Mouse (Mus musculus) embryonic facial prominence, embryonic 15.5 days (tissue): ENCODE measurements at regions not wholly inside any gene's neighbourhood (a gene's known extent, or its start where the extent isn't known, plus 50 kb on each side); places are given as distances from the start of the nearest gene placed in this dataset.

Experiments
- ATAC-seq: fragments of 200-750 bp; cut with Nextera tagmentation; 2 replicates; pipeline ENCODE4 v1.8.0; 2017; ENCODE audit warnings: low read depth, moderate TSS enrichment; ENCODE audit not compliant: insufficient number of reproducible peaks, low FRiP score, low TSS enrichment
- H3K27ac ChIP-seq: fragments of 300-500 bp; sonication (generic); replicated peaks from 2 replicates; pipeline ENCODE4 v1.5.1; 2015; ENCODE audit warnings: mild to moderate bottlenecking, inconsistent platforms
- H3K27me3 ChIP-seq: fragments of 300-500 bp; sonication (generic); 2 replicates; pipeline ENCODE4 v1.6.1; 2015; ENCODE audit warnings: inconsistent platforms
- H3K36me3 ChIP-seq: fragments of 300-500 bp; sonication (generic); 2 replicates; pipeline ENCODE4 v1.6.1; 2015; ENCODE audit warnings: mild to moderate bottlenecking, inconsistent platforms
- H3K4me1 ChIP-seq: fragments of 300-500 bp; sonication (generic); 2 replicates; pipeline ENCODE4 v1.6.1; 2015; ENCODE audit warnings: inconsistent platforms
- H3K4me2 ChIP-seq: fragments of 300-500 bp; sonication (generic); replicated peaks from 2 replicates; pipeline ENCODE4 v1.6.1; 2015; ENCODE audit warnings: mild to moderate bottlenecking, inconsistent platforms
- H3K4me3 ChIP-seq: fragments of 300-500 bp; sonication (generic); replicated peaks from 2 replicates; pipeline ENCODE4 v1.5.1; 2015; ENCODE audit warnings: mild to moderate bottlenecking, inconsistent platforms
- H3K9ac ChIP-seq: fragments of 300-500 bp; sonication (generic); 2 replicates; pipeline ENCODE4 v1.6.1; 2015; ENCODE audit warnings: inconsistent platforms
- H3K9me3 ChIP-seq: fragments of 300-500 bp; sonication (generic); replicated peaks from 2 replicates; pipeline ENCODE4 v1.6.1; 2016; ENCODE audit warnings: inconsistent platforms
- WGBS: fragments of 180-500 bp; shearing (Covaris S2); methylation state at CpG from one replicate; pipeline ENCODE4 v1.1.7; 2015; 5-methylcytosine and 5-hydroxymethylcytosine counted together

DNA sequence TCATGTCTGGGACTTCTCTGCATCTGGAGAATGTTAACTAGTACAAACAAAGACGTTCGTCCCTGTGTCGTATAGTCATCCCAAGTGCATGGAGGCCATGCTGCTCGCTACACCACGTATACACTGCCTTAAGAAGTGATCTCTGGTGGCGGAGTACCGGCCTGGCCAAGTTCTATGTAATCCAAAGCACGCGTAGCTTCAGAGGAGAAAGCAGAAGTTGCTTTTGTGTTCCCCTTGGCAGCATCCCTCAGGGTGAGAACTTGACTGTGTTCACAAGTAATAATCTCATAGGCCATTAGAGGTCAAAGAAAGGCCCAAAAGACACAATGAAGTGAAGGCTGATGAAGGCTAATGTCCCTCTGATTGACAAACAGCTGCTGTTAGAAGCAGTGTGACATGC, 221.7 kb upstream of the Nr4a3 start:
- WGBS, result 74% methylated on average over 9 of the region's 9 CpGs
- H3K36me3 ChIP-seq, result no peaks in the 10 kb centered on the region
- no peak for ATAC-seq

DNA sequence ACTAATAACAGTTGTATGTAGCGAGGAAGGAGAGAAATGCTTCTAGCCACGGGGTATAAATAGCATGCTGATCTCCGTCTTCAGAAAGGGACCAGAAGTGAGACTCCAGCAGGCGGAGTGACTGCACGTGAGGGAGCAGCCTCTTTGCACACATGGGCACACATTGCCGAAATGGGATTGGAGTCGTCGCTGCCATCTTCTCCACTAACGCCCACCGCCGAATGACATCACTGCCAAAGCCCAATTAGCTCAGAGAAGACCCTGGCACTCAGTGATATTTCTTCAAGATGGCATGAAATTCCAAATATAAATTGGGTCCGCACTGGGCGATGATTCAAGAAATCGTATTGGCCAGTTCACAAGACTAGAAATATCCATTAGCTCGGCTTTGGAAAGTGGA, 220.9 kb upstream of the Nr4a3 start:
- no peak for ATAC-seq
- Histone ChIP-seq H3K9ac (no peak overlapping the region), H3K4me3 (no peak overlapping the region), H3K27ac (no peak overlapping the region), H3K36me3 (no peaks in the 10 kb centered on the region), H3K9me3 (no peaks in the 10 kb centered on the region), H3K27me3 (no peaks in the 10 kb centered on the region), H3K4me2 (no peak overlapping the region), H3K4me1 (no peaks in the 10 kb centered on the region)
- 81% methylated on average over 15 of the region's 15 CpGs for WGBS

More for the DNA sequence above, 221.7 kb upstream of the Nr4a3 start:
- Histone ChIP-seq H3K4me1 (no peaks in the 10 kb centered on the region), H3K4me2 (no peak overlapping the region), H3K9me3 (no peaks in the 10 kb centered on the region), H3K27ac (no peak overlapping the region), H3K27me3 (no peaks in the 10 kb centered on the region), H3K4me3 (no peak overlapping the region), H3K9ac (no peak overlapping the region)

DNA sequence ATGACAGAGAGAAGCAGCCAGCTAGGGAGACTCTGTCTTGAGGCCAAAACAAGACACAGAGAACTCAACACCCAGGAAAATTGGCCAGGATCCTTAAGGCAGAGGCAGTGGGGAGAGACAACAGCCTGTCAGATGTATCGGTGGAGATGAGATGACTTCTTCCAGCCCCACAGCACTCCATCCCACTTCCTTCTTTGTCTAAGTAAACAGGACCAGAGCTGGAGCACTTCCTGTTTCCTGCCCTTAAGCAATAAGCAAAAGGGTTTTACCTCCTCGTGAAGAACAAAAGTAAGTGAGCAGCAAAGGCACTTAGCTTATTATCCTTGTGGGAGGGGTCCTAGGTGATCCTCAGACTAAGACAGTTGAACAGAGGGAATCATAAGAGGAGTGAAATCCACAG, 212.0 kb upstream of the Nr4a3 start:
- H3K4me2 ChIP-seq, result no peak overlapping the region
- H3K9ac ChIP-seq, result no peak overlapping the region
- H3K4me1 ChIP-seq, result no peaks in the 10 kb centered on the region
- WGBS, result 34% methylated on average over 2 of the region's 2 CpGs
- no peak for ATAC-seq
- no peaks in the 10 kb centered on the region for H3K9me3 ChIP-seq
- no peaks in the 10 kb centered on the region for H3K36me3 ChIP-seq
- no peak overlapping the region for H3K27ac ChIP-seq
- no peak overlapping the region for H3K4me3 ChIP-seq
- no peaks in the 10 kb centered on the region for H3K27me3 ChIP-seq

DNA sequence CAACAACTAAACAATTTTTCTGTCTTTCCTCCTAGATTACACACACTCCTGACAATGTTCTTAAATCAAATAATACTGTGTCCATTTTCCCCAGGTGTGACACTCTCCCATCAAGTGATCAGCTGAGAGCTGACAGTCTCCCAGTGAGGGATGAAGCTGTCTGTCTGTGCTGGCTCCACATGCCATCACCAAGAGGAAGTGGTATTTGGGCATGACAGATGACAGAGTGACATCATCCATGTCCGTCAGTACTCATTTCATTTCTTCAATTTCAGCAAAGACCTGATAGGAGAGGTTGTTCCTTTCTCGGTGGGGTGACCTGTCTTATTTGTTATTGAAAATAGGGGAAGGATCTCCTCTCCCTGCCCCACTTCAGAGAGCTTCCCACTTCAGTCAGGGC, 206.5 kb upstream of the Nr4a3 start:
- H3K27ac ChIP-seq, result no peak overlapping the region
- H3K36me3 ChIP-seq, result no peaks in the 10 kb centered on the region
- H3K9ac ChIP-seq, result no peak overlapping the region
- no peak for ATAC-seq
- H3K4me1 ChIP-seq, result no peaks in the 10 kb centered on the region
- H3K9me3 ChIP-seq, result no peaks in the 10 kb centered on the region
- WGBS, result 53% methylated on average over 2 of the region's 2 CpGs
- no peak overlapping the region for H3K4me2 ChIP-seq
- H3K27me3 ChIP-seq, result no peaks in the 10 kb centered on the region
- no peak overlapping the region for H3K4me3 ChIP-seq

DNA sequence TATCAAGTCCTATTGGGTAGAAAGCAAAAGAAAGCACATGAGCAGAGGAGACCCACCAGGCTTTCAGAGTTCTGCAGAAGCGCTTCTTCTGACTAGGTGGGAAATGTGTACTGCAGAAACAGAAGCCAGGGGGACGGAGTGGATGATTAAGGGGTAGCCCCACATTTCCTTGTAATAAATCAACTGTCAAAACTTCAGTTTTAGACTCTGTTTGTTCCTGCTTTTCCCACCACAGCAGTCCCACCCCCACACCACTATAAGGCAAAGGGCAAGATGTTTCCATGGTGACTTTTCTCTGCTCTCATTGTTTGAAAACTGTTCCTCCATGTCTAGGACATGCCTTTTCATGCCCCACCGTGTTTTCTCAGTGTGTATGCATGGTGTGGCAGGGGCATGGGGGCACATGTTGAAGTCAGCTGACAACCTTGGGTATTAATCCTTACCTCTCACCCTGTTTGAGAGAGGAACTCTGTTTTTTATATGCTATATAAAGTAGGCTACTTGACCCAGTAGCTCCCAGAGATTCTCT, 202.8 kb upstream of the Nr4a3 start:
- ATAC-seq, result no peak
- Histone ChIP-seq H3K4me1 (no peaks in the 10 kb centered on the region), H3K9me3 (no peaks in the 10 kb centered on the region), H3K9ac (no peak overlapping the region), H3K27ac (no peak overlapping the region), H3K36me3 (no peaks in the 10 kb centered on the region), H3K27me3 (no peaks in the 10 kb centered on the region), H3K4me2 (no peak overlapping the region), H3K4me3 (no peak overlapping the region)
- 60% methylated on average over 3 of the region's 3 CpGs for WGBS

DNA sequence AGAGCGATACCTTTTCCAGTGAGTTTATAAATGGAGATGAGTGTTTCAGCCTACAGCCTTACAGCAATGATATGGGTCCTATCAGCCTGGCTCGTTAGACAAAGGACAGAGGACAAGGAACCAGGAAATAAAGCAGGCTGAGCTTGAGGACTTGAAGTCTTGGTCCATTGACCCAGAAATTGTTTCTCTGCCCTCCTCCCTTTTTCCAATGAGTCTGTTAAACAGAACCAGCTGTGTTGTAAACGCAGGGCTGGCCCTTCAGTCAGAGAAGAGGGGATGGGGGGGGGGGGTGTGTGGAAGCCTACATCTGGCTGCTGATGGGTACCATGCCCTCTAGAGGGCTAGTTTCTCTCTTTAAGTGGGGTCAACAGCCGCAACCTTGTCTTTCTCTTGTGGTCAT, 199.7 kb upstream of the Nr4a3 start:
- 56% methylated on average over 4 of the region's 4 CpGs for WGBS

DNA sequence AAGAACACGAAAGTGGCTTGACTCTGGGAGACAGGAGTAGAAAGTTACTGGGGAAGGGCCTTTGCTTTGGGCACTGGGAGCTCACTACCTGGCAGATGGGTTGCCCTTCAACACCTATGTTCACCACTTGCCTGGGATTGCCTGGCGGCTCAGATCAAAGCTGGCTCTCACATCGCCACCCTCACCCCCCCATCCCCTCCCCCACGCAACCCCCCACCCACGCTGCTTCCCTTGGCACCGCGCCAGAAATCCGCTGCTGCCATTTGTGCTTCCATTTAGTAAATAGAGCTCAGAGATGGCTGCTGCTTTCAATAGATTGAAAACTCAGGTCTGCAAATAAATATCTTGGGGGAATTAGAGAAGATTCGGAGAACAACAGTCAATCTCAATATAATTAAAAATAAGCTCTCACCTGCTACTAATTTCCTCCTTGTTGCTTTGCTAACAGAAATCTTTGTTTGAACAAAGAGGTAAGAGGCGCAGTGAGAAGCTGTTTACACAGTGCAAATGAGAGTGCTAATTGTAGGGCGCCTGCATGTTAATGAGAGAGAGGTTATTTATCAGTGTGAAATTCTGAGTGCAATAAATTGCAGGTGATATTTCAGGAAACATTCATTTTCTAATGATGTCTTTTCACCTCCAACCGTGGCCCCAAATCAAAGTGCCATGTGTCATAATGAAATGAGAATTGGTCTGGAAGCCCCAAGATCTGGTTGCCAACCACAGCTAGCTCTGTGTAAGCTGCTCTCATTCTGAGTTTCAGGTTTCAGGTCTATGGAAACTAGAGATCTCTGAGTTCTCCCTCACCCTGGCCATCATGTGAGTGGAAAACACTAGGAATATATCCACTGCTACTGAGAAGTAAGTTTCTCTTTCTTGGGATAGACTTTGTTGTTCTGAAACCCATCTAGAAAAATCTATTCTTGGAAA, 198.3 kb upstream of the Nr4a3 start:
- Histone ChIP-seq H3K27me3 (no peaks in the 10 kb centered on the region), H3K9me3 (no peaks in the 10 kb centered on the region), H3K27ac (no peak overlapping the region), H3K4me1 (no peaks in the 10 kb centered on the region), H3K36me3 (no peaks in the 10 kb centered on the region), H3K4me2 (no peak overlapping the region), H3K4me3 (no peak overlapping the region), H3K9ac (no peak overlapping the region)
- ATAC-seq, result no peak
- WGBS, result 42% methylated on average over 12 of the region's 12 CpGs

More for the DNA sequence above, 199.7 kb upstream of the Nr4a3 start:
- Histone ChIP-seq H3K4me2 (no peak overlapping the region), H3K4me3 (no peak overlapping the region), H3K4me1 (no peaks in the 10 kb centered on the region), H3K27me3 (no peaks in the 10 kb centered on the region), H3K36me3 (no peaks in the 10 kb centered on the region), H3K9ac (no peak overlapping the region), H3K27ac (no peak overlapping the region), H3K9me3 (no peaks in the 10 kb centered on the region)
- no peak for ATAC-seq

DNA sequence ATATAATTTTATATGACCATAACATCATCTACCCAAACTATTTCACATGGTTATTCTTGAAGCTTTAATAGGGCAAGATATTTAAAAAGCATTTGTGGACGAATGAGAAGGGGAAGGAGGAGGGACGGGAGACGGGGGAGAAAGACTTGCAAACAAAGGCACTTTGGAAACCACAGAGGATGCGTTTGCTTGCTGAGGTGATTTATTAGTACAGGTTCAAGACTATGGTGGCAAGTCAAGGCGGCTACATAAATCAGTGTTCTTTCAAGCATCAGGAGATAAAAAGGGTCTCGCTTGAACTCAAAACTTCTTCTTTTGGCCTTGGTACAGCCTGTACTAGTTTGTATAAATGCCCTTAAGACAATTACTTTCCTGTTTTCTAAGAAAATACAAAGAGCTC, 183.8 kb upstream of the Nr4a3 start:
- Histone ChIP-seq H3K4me1 (no peaks in the 10 kb centered on the region), H3K36me3 (no peaks in the 10 kb centered on the region), H3K27me3 (no peaks in the 10 kb centered on the region), H3K27ac (no peak overlapping the region), H3K4me3 (no peak overlapping the region), H3K9ac (no peak overlapping the region), H3K4me2 (no peak overlapping the region), H3K9me3 (no peaks in the 10 kb centered on the region)
- WGBS, result 59% methylated on average over 6 of the region's 6 CpGs
- no peak for ATAC-seq

DNA sequence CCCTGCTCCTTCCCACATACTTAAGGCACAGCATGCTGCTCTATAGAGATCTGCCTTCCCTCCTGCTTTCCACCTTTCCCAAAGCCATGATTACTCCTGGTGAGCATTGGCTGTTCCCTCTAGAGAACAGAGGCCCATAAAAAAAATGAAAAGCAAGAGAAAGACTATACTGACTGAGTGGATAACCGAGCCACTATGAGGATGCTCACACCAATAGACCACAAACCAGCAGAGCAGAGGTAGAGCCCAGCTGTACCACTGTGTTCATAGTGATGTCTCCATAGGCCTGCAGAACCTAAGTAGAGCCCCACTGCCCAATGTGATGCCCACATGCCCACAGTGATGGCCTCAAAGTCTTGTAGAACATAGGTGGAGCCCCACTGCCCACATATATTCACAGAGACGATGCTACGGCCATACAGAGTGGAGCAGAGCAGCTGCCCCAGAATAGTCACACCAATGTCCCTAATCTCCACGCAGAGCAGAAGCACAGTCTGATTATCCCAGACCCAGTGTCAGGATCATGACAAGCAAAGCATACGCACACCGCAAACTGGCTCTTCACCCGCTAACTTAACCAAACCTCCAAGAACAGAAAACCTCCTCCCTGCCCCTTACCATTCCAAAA, 174.8 kb upstream of the Nr4a3 start:
- Histone ChIP-seq H3K9me3 (no peaks in the 10 kb centered on the region), H3K27me3 (no peaks in the 10 kb centered on the region), H3K4me1 (no peaks in the 10 kb centered on the region), H3K36me3 (no peaks in the 10 kb centered on the region), H3K27ac (no peak overlapping the region), H3K9ac (no peak overlapping the region), H3K4me2 (no peak overlapping the region), H3K4me3 (no peak overlapping the region)
- ATAC-seq, result no peak
- WGBS, result 92% methylated on average over 7 of the region's 7 CpGs

DNA sequence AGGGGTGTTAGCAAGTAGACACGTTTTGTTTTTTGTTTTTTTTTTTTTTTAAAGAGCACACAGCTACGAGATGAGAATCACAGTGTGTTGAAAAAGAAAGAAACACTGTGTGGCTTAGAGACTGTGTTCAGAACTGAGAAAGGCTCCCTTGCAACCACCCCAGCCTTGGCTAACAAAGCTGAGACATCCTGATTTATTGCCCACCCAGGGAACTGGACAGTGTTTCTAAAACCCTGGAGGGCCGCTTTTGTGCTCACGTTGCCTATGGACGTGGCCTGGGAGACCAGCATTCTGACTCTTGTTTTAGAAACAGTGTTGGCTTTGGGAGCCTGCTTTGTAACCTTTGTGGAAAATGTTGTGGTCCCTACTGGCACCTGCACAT, 174.3 kb upstream of the Nr4a3 start:
- H3K36me3 ChIP-seq, result no peaks in the 10 kb centered on the region
- no peaks in the 10 kb centered on the region for H3K27me3 ChIP-seq
- no peak overlapping the region for H3K4me3 ChIP-seq
- H3K4me1 ChIP-seq, result no peaks in the 10 kb centered on the region
- H3K9ac ChIP-seq, result no peak overlapping the region
- no peaks in the 10 kb centered on the region for H3K9me3 ChIP-seq
- WGBS, result 80% methylated on average over 5 of the region's 5 CpGs
- no peak overlapping the region for H3K27ac ChIP-seq
- H3K4me2 ChIP-seq, result no peak overlapping the region
- ATAC-seq, result no peak

DNA sequence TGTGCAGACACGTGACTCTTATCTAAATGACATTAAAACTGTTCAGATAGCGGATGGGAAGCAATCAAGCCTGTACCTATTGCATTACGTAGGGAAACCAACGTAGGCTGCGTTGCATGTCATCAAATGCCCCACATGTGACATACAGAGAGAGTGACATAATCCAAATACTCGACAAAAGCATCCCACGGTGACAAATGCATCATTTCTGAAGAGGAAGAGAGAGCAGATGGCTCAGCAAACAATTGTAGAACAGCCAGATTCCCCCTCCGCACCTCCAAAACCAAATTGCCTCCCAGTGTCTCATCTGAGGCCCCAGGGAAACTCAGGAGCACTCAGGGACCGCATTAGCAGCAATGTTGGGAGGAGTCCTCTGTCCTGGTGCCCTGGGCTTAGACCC, 163.4 kb upstream of the Nr4a3 start:
- ATAC-seq, result no peak
- Histone ChIP-seq H3K9ac (no peak overlapping the region), H3K9me3 (no peaks in the 10 kb centered on the region), H3K36me3 (no peaks in the 10 kb centered on the region), H3K27ac (no peak overlapping the region), H3K4me2 (no peak overlapping the region), H3K27me3 (no peaks in the 10 kb centered on the region), H3K4me1 (no peaks in the 10 kb centered on the region), H3K4me3 (no peak overlapping the region)
- WGBS, result 71% methylated on average over 9 of the region's 9 CpGs
